ENCODE assay signal across 8 mouse cellular contexts in genomic region chr7:87246940-87247339, GRCm38 (mm10). TPM values are rescaled to one million over a fixed set of nuclear protein-coding genes. Genes with fewer than 3 reads are reported as not detected.
DNase-seq lines count a peak whose midpoint lies in the region; ATAC-seq and TF ChIP-seq lines count a peak whose summit lies in the region.

No protein-coding gene starts in this region.

- H3K4me2 ChIP-seq in embryonic facial prominence, embryonic 14.5 days (ENCODE audit: low read depth, low read length), result peak overlapping the region; percentile 57
- peak overlapping the region; percentile 76 for H3K4me2 ChIP-seq in intestine, embryonic 16.5 days (ENCODE audit: low read depth, low read length)
- peak overlapping the region; percentile 69 for H3K4me2 ChIP-seq in neural tube, embryonic 12.5 days (replicated peaks)

- WGBS in embryonic facial prominence, embryonic 14.5 days, result 54% methylated on average over 1 of the region's 1 CpGs
- 74% methylated on average over 1 of the region's 1 CpGs for WGBS in intestine, embryonic 16.5 days
- 65% methylated on average over 1 of the region's 1 CpGs for WGBS in neural tube, embryonic 12.5 days

- no peaks in the 10 kb centered on the region for H3K36me3 ChIP-seq in embryonic facial prominence, embryonic 14.5 days (ENCODE audit: control insufficient read depth, insufficient read depth, low read length)
- no peaks in the 10 kb centered on the region for H3K36me3 ChIP-seq in intestine, embryonic 16.5 days (ENCODE audit: control insufficient read depth, insufficient read depth, low read length)
- H3K36me3 ChIP-seq in neural tube, embryonic 12.5 days, result no peaks in the 10 kb centered on the region

- H3K27me3 ChIP-seq in embryonic facial prominence, embryonic 14.5 days (replicated peaks; ENCODE audit: control insufficient read depth, insufficient read depth, low read length), result no peaks in the 10 kb centered on the region
- no peaks in the 10 kb centered on the region for H3K27me3 ChIP-seq in intestine, embryonic 16.5 days (replicated peaks; ENCODE audit: control insufficient read depth, insufficient read depth, low read length)
- no peaks in the 10 kb centered on the region for H3K27me3 ChIP-seq in neural tube, embryonic 12.5 days (replicated peaks)

- peak overlapping the region; percentile 84 for H3K9ac ChIP-seq in embryonic facial prominence, embryonic 14.5 days (ENCODE audit: low read depth, low read length)
- H3K9ac ChIP-seq in intestine, embryonic 16.5 days (ENCODE audit: low read depth, low read length), result peak overlapping the region; percentile 81
- H3K9ac ChIP-seq in neural tube, embryonic 12.5 days, result peak overlapping the region; percentile 84

- H3K27ac ChIP-seq in left cerebral cortex, adult 2 months, result no peak overlapping the region
- H3K27ac ChIP-seq in embryonic facial prominence, embryonic 14.5 days (replicated peaks; ENCODE audit: low read depth, low read length), result peak overlapping the region; percentile 81; the same call in 1 of the 2 replicates
- 0 out of 2 replicates have a peak overlapping the region, but pooled peaks have one; percentile 41 for H3K27ac ChIP-seq in intestine, embryonic 16.5 days (ENCODE audit: low read length)
- H3K27ac ChIP-seq in neural tube, embryonic 12.5 days, result no peak overlapping the region

- intact Hi-C loops in left cerebral cortex, adult 2 months (cut with DNase I), result no loop called here
- intact Hi-C loops in left cerebral cortex, postnatal 14 days (cut with DNase I), result no loop called here

- no peak for TF ChIP-seq CTCF in left cerebral cortex, adult 2 months (IDR thresholded peaks at IDR 0.05)

- H3K9me3 ChIP-seq in embryonic facial prominence, embryonic 14.5 days (ENCODE audit: control insufficient read depth, low read length), result no peaks in the 10 kb centered on the region
- H3K9me3 ChIP-seq in intestine, embryonic 16.5 days (ENCODE audit: control insufficient read depth, low read length), result no peaks in the 10 kb centered on the region
- H3K9me3 ChIP-seq in neural tube, embryonic 12.5 days, result no peaks in the 10 kb centered on the region

- no peak for DNase-seq in left cerebral cortex, adult 2 months (ENCODE audit: extremely low spot score in 1 of 2, low spot score in 2 of 2)
- no peak for DNase-seq in left cerebral cortex, postnatal 14 days (ENCODE audit: low spot score in 2 of 2)
- no peak for DNase-seq in embryonic facial prominence, embryonic 14.5 days (ENCODE audit: low spot score)
- DNase-seq in embryo, embryonic 10.5 days (ENCODE audit: low spot score), result no peak
- DNase-seq in thymus, postnatal 14 days, result no peak
- no peak for DNase-seq in gastrocnemius, adult 18-20 months (ENCODE audit: low spot score)

- H3K4me3 ChIP-seq in left cerebral cortex, adult 2 months, result peak overlapping the region; percentile 44
- H3K4me3 ChIP-seq in embryonic facial prominence, embryonic 14.5 days (ENCODE audit: low read depth, low read length), result peak overlapping the region; percentile 66
- peak overlapping the region; percentile 75 for H3K4me3 ChIP-seq in intestine, embryonic 16.5 days (ENCODE audit: low read length)
- H3K4me3 ChIP-seq in neural tube, embryonic 12.5 days, result peak overlapping the region; percentile 75

- ATAC-seq in embryonic facial prominence, embryonic 14.5 days (ENCODE audit: low read depth), result peak; percentile 14; the same call in 1 of the 2 replicates
- peak; percentile 26; the same call in 1 of the 2 replicates for ATAC-seq in intestine, embryonic 16.5 days
- ATAC-seq in neural tube, embryonic 12.5 days (ENCODE audit: low FRiP score, low read depth), result peak; percentile 26; the same call in 1 of the 2 replicates

- H3K4me1 ChIP-seq in embryonic facial prominence, embryonic 14.5 days (ENCODE audit: control insufficient read depth, insufficient read depth, low read length), result peaks cover 8% of the 10 kb centered on the region
- no peaks in the 10 kb centered on the region for H3K4me1 ChIP-seq in intestine, embryonic 16.5 days (ENCODE audit: control insufficient read depth, insufficient read depth, low read length)
- 0 out of 2 replicates have a peak, but pooled peaks cover 3% of the 10 kb centered on the region for H3K4me1 ChIP-seq in neural tube, embryonic 12.5 days

RNA-seq across cellular contexts. Expression of gene Nox4, which starts 1.0 kb away (rescaled TPM):
- under 1 TPM in 1 of 2 experiments, not detected in 1; 0.32 TPM for total RNA-seq in left cerebral cortex, adult 2 months (2021)
- under 1 TPM; 0.42 to 0.72 TPM for total RNA-seq in left cerebral cortex, postnatal 14 days (2021)
- polyA plus RNA-seq in embryonic facial prominence, embryonic 14.5 days (2014; fragmentation: Nextera tagmentation; extraction: Ambion mirVana), result 5.1 and 6.5 TPM in 2 replicates
- 6.0 and 9.5 TPM in 2 replicates for polyA plus RNA-seq in intestine, embryonic 16.5 days (2015; fragmentation: Nextera tagmentation; extraction: Ambion mirVana)
- polyA plus RNA-seq in neural tube, embryonic 12.5 days (2016; fragmentation: Nextera tagmentation; extraction: Ambion mirVana), result 3.0 and 3.4 TPM in 2 replicates
- total RNA-seq in gastrocnemius, adult 18-20 months (2021), result 1 to 10 TPM; 1.9 TPM

Comparison
In these comparisons a context has a peak if more than half of its experiments do, and no peak if none do; other contexts are left out.
1. H3K27ac ChIP-seq: peak in embryonic facial prominence, embryonic 14.5 days (single experiment) and intestine, embryonic 16.5 days (single experiment); none in left cerebral cortex, adult 2 months (single experiment) and neural tube, embryonic 12.5 days (single experiment).
2. Peak in every context shown above with its lines, with median percentiles within 50 percentile points of each other: H3K4me3 ChIP-seq, ATAC-seq, H3K4me2 ChIP-seq and H3K9ac ChIP-seq.